Mouse (Mus musculus): ENCODE measurements at regions not wholly inside any gene's neighbourhood (a gene's known extent, or its start where the extent isn't known, plus 50 kb on each side); places are given as distances from the start of the nearest gene placed in this dataset.

DNA sequence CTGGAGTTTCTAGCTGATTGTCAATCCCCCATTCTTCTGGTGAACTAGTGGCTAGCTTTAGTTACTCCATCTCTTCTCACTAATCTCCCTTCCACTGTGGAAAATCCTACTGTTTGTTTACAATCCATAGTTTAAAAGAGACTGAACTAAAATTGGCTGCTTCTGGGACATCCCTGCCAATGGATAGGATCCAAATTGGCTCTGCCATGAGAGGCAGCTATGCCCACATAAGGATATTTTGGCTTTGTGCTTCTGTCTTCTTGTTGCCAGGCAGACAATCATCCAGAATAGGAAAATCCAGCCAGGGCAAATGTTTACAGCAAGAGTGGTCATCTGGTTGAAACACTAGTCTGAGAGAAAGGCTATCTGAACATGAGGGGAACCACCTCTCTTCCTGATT is 610.0 kb downstream of the Cetn3 start:
- TF ChIP-seq CTCF (IDR thresholded peaks at IDR 0.05; ENCODE audit: extremely low read depth, insufficient read length, insufficient replicate concordance, low read depth, low read length): no peak
- no peak for TF ChIP-seq POLR2A (IDR thresholded peaks at IDR 0.05; ENCODE audit: low read depth, low read length)
